Mouse (Mus musculus) mammary gland, adult 2 months (tissue): ENCODE data around the gene Crb2. TPM values are rescaled to one million over a fixed set of nuclear protein-coding genes. Genes with fewer than 3 reads are reported as not detected.

Experiments
- polyA plus RNA-seq: library from polyadenylated mRNA; depleted of rRNA; stranded (reverse); fragments of >200 nt; gene quantifications from 2 replicates; pipeline ENCODE4 v1.2.3, GENCODE M21; 2012; ENCODE audit warnings: low replicate concordance; rRNA removed

Crb2 gene
- polyA plus RNA-seq = 0.04 and 0.11 TPM in 2 replicates

DNA sequence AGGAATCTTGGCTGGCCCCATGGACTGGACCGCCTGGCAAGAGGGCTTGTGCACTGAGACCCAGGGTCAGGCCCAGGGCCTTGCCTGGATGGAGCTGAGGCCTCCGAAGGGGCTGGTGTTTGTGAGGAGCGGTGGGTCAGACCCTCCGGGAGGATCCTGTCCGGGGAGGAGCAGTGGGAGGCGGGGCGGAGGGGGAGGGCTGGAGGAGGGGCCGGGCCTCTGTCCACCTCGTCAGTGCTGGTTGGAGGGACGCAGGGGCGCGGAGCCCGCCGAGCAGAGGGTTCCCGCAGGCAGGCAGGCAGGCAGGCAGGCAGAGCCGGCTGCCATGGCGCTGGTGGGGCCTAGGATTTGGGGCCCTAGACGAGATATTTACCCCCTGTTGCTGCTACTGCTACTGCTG lies at the start of gene Crb2:
Gene Crb2 (plus strand): TSS at position 234 of the 400 bp plus-strand sequence.

Other genes with a start within 250 kb of the Crb2 start
- gene Strbp, start 72.4 kb upstream of the Crb2 start, polyA plus RNA-seq = 2.1 and 2.7 TPM in 2 replicates